Mouse (Mus musculus): Measurements from ENCODE around the gene Hlf.
A peak's percentile ranks its signal among the peaks of the same experiment; 100 is the strongest.

The Hlf gene

DNA sequence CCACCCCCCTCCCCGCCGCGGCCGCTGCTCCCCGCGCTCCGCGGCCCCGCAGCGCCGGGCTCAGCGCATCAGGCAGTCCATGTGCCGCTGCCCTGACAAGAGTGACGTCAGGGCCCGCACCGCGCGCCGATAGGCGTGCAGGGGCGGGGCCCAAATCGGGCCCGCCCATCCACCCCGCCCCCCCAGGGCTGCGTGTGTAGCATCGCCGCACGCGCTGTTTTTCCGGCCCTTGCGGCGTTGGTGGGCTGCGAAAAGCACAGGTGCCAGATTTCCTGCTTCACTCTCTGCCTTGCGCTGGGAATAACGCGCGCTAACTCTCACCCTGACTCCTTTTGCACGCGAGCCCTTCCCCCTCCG lies at the start of gene Hlf:
Hlf (minus strand) TSS at position 79 of the 357 bp plus-strand sequence.
- peak; percentile 74 to 75 for DNase-seq

DNA sequence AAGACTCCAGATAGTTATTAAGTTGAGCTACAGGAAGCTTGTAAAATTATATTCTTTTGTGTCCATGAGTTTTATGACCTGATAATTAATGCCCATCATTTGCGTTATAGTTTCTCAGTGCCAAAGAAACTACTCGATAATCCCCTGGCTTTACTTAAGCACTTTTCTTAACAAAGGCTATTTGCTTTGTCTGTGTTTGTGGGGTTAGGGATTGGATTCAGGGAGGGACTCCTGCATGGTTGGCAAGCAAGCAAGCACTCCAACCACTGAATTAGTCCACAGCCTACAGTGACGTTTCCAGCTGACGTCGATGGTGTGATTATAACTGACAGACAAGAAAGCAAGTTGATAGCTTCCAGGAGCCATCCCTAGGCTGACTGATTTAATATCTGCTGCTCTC lies 48.1 kb upstream of the Hlf start:
- no peak for DNase-seq

DNA sequence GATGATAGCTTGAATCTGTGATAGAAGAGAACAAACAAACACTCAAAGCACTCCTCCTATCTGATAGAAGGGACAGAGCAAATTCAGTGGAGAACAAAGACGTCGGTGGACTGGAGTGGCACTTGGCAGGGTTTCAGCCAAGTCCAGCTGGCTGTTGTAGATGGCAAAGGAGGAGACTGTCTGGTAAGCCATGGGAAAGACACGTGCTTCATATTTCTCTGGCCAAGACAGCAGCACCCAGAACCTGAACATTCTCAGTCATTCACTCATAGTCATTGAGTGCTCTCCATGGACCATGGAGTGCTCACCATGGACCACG lies 34.5 kb upstream of the Hlf start:
- no peak for DNase-seq

DNA sequence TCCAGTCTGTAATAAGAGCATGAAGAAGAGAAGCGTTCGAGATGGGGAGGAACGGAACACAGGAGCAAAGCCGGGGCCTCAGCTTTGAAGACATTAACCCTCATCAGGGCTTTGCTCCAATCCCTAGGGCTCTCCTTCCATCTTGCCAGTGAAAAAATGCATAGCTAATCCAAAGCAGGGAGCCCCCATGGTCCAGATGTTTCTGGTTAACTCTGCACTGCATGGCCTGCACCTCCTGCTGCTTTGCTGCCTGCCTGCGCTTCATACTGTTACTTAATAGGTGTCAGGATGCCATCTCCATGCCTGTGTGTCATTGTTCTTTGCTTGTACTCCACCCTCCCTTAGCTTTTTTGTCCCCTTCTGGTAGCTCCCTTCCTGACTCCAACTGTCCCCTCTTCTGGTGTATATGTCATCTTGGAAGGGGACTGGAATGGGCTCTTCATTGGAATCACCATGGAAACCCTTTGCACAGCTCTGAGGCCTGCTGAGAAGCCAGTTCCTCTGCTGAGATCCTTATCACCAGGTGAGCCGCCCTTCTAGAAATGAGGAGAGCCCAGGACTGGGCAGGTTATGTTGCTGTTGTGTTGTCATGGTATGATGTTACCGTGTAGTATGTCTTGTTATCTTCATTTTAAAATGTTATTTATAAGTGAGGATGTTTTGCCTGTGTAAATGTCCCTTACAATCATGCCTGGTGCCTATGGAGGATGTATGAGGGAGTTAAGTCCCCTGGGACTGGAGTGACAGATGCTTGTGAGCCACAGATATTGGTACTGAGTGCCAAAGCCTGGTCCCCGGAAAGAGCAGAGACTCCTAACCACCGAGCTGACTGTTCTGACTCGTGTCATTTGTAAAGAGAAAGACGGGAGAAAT lies 33.9 kb upstream of the Hlf start:
- no peak for DNase-seq

DNA sequence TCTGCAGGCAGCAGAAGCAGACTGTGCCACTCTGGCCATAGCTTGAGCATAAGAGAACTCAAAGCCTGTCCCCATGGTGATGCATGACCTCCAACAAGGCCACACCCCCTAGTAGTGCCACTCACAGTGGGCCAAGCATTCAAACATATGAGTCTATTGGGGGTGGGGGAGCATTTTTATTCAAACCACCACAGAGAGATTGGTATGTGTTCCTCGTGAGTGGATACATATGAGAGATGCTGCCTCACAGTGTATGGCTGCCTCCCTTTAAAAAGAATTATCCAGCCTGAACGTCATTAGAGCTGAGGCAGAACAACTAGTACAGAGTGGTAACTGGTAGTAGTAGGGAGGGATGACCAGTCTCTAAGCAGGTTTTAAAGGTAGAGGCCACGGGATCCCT lies 33.2 kb upstream of the Hlf start:
- no peak for DNase-seq

DNA sequence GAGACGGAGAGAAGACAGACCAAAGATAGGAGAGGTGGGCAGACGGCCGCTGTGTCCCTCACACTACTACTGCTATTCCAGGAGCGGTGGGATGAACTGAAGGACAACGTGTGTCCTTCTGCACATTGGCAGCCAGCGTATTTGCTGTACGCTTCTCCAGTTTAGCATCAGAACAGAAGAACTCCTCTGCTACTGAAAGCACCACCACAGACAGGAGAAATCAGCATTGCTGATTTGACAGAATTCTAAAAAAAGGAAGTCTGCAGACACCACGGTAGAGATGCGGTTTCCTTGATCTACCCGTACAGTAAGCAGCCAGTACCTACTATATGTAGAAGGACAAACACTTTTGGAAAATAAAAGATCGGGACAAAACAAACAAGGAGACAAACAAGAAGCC lies 29.0 kb upstream of the Hlf start:
- no peak for DNase-seq

DNA sequence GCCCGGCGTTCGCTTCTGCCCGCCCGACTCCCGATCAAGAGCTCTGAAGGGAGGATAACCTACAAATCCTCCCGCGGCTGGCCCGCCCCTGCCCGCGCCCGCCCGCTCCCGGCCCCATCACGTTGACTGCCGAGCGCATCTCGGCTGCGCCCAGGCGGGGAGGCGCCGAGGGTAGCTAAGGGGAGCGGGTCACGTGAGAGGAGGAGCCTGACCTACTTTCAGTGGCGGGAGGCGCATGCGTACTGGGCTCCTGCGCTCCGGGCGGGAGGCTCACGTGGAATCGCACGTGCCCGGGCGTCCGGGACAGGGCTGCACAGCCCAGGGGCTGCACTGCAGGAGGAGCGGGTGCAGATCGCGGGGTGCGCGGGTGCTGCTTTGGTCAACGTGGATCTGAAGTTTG lies 27.2 kb upstream of the Hlf start:
- DNase-seq = peak; percentile 31 to 33

DNA sequence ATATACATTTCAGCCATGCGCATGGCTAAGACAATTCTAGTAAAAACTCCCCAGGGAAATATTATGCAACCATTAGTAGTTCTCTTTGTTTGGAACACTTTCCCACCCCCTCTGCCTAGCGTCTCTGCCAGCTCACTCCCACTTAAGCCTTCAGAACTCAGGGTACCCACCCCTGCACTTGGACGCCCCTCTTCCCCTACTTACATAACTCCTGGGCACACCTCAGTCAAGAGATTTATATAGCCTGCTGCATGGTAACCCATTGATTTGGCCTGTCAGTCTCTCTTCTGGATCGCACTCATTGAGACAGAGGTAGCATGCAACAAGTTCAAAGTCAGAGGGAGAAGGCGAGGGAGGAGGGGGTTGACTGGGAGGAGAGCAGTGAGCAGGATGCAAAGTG lies 26.3 kb upstream of the Hlf start:
- DNase-seq = no peak

DNA sequence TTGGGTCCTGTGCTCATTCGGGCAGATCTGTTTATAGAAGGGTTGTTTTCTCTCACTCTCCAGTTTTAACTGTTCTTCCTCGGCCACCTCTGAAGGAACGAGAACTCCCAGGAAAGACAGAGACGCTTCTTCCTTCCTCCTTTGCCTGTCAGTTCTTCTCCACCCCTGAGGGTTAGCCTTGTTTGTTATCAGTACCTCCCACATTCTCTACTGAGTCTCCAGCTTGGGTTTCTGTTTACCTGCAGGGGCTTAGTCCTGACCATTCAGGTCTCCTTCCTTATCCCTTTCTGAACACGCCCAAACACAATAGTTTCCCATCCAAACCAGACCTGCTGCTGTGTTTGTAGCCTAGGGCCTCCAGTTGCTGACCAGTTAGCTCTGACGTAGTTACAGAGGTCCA lies 8.2 kb upstream of the Hlf start:
- DNase-seq = no peak

DNA sequence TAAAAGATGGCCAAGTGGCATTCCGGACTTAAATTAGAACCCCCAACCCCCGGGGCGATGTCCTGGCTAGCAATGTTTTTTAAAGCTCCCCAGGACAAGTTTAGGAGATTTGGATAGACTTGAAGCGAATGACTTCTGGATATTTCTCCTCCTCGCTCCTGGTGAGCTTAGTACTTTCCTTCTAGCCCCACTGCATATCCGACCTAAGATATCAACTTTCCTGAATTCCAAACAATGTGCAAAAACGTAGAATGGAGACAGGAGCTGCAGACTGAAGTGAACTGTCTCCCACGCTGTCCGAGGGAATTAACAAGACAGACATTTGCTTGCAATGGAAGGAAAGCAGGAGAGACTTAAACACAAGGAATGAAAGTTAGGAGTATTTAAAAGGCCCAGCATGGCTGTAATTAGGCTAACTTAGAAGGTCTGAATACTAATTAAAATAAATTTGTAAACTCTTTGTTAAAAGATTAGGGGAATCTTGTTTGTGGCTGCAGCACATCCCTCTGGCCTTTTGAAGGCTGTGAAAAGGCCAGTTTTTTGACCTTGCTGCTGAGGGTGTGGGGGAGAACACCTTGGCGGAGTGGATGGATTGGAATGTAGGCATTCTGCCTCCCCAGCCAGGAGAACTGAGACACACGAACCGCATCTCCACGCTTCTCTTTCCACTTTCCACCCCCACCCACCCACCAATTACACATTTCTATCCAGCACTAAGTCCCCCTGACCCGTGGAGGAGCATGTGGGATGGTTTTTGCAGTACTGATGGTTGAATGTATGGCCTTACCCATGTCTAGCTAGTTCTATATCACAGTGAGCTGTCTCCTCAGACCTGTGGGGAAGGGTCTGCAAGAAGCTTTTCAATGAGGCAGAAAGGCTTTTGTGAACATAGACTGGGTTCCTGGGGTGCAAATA lies 833 bp upstream of the Hlf start:
- no peak for DNase-seq

DNA sequence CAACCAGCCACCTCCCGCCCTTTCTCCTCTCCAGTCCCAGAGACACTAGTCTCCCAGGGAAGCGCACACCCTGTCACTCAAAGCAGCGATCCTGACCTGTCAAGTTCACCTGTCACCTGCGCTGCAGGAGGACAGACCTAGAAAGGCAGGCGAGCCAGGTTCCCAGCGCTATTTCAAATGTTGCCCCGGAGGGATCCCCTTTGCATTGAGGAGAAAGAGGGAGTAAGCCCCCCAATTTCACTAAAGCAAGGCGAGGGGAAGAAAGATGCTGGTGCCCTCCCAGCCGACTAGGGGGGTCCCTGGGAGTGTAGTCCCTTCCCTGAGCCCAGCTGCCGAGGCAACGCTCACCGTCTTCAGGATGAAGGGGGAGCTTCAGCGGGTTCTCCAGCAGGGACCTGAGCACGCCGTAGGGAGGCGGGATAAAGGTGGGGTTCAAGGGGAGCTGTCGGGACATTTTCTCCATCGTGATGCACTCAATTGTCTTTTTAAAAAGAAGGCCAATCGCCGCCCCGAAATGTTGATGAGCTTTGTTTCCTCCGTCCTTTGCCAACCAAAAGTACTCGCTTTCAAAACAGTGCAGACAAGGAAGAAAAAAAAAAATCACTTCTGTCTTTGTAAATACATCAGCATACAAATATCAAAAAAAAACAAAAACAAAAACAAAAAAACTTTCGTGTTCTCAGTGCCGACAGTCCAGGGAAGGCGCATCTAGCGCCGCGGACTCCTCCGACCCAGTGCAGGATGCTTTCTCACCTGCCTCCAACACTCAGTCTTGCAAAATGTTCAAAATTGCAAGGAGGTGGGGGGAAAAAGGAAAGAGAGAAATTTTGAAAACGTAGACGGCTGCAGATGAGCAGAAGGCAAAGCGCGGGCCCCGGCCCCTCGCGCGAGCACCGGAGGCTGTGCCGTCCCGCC lies 536 bp downstream of the Hlf start:
- peak; percentile 7 to 16 for DNase-seq

DNA sequence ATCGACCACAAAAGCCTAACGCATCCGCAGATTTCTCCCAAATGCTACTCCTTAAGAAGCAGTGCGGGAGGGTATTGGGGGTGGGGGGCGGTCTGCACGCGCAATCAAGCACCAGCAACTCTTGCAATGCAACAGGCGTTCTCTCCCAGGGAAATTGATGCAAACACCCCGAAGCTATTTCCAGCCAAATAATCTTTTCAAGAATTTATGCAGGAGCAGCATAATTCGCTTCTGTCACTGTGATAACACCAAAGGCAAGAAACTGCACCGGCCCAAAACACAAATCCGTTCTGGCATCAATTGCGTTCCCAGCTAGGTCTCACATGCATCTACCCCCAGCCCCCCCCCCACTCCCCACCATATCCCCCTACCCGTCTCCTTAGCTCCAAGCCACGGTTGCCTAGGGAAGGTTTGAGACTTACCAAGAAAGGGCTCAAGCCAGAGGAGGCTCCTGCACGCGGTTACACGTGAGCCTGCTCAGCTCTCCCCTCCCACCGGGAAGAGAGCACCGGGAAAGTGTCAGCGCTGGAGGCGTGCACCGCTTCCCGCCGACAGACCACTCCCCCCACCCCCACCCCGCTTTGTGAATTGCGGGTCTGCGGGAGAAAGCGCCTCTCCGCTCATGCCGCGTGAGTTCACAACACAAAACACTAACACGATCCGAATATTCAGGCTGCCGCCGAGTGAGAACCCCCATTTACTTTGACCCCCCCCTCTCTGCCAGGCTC lies 1.4 kb downstream of the Hlf start:
- peak in 1 of 2 experiments; percentile 6 for DNase-seq

DNA sequence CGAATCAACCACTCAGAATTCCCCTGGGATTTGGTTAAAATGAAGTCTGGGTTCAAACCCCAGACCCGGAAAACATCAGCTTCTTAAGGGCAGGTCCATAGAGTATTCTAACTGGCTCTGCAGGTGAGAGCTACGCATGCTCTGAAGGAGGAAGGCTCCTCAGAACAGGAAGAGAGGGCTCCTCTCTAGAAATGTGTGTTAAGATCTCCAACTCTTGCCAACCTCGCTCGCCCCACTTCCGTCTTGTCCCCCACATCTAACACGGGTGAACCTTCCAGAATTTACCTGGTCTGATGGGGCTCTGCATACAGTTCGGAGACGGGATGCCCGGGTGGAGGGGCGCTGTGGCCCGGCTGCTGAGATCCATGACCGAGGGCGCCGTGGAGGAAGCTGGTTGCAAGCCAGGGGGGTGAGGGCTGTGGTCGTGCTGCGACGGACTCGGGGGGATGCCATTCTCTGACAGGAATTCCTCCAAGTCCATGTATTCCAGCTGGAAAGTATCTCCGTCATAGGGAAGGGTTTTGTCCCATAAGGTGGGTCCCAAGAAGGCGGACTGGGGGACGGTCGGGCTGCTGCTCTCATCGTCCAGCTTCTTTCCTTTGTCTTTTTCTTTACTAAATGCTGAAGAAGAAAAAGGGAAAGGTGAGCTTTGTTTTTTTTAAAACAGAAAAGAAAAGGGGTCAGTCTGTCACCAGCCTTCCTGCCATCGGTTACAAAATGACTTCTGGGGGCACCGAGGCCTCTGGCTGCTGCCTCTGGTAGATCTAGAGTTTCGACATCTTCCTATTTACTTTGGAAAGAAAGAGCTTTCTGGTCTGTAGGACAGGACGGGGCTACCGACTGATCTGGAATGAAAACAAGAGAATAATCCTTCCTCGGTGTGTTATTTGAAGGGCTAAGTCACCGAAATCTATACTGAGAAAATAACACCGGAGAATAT lies 2.9 kb downstream of the Hlf start:
- DNase-seq = peak; percentile 15 to 18

DNA sequence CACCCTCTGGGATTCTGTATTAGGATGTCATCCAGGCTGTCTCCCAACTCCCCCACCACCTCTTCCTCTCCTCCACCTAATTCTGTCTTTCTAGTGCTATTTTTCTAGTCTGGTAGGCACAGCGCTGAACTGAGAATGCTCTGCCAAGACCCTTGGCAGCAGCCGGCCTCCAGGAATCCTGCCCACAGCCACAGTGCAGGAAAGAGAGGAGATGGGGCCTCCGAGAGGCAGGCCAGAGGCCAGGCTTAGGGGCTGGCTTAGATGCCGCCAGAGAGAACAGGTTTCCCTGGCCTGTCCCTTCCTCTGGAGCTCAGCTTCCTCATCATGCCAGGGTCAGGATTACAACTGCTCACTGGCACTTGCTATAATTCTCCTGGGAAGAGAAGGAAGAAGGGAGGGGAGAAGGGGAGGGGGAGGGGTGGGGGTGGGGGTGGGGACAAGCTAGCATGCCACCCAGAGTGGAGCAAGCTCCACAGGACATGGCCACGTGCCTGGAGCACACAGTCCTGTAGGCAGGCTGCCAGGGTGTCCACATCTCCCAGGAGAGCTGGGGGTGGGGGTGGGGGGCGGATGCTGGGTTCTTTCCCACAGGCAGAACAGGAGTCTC lies 8.6 kb downstream of the Hlf start:
- DNase-seq = no peak

DNA sequence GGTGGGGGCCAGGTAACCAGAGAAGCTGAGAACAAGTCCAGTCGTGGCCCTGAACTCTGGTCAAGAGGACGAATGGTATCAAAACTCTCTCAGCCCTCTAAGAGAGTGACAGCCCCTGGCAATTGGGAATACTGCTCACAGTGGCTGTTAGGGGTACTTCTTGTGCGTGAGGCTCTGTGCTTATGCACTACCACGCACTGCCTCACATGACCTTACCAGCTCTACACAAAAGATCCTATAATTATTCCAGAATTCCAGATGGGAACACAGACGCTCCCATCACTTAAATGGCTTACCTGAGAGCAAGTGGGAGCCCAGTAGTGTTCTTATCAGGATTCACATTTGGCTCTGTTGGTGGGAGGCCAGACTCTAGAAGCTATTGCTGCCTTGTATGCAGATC lies 9.6 kb downstream of the Hlf start:
- DNase-seq = no peak

DNA sequence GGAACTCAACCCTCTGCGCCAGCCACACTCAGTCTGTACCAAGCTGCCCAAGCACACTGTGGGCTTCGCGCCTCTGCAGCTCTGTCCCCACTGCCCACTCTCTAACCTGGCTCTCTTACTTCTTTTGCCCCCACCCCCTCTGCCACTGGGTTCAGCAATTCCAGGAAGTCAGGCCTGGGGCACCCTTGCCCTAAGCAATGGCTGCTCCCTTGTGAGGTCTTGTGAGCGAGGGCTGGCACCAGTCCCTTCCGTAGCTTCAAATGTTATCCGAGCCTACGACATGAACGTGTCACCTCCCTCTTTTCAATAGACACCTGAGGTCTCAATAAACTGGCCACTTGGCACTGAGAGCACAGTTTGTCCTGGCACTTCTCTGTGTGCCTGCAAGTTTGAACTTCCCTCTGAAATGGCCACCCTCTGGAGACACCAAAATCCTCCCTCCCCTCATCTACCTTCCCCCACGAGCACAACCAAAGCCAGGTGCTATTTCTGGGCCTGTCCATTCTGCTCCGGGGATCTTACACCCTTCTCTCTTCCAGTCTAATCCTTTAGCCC lies 10.5 kb downstream of the Hlf start:
- DNase-seq = no peak

DNA sequence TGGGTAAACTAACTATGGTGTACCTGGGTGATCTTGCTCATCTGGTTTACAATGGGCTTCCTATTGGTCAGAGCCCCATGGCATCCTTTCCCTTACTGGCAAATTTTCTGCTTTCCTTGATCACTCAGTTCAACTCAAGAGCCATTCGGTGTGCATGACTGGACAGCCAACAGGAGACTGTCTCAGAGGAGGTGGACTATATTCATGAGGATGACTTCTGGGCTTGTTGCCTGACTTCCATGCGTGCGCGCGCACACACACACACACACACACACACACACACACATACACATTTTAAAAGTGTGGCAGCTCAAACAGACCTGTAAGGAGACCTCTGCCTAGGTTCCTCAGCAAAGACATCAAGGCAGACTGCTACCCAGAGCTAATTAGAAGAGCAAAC lies 12.7 kb downstream of the Hlf start:
- no peak for DNase-seq

DNA sequence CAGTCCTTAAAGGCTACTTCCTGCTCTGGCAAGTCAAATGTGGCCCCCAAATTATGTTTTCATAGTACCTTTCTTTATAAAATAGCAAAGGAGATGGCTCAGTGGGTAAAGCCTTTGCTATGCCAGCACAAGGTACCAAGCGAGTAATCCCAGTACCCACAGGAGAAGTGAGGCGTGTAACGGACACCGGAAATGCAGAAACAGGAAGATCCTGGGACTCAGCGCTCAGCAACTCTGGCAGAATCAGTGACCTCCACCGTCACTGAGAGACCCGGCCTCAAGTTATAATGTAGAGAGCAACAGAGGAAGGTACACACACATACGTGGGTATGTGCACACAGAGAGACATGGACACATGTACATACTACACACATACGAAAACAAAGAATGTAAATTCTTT lies 14.3 kb downstream of the Hlf start:
- no peak for DNase-seq

DNA sequence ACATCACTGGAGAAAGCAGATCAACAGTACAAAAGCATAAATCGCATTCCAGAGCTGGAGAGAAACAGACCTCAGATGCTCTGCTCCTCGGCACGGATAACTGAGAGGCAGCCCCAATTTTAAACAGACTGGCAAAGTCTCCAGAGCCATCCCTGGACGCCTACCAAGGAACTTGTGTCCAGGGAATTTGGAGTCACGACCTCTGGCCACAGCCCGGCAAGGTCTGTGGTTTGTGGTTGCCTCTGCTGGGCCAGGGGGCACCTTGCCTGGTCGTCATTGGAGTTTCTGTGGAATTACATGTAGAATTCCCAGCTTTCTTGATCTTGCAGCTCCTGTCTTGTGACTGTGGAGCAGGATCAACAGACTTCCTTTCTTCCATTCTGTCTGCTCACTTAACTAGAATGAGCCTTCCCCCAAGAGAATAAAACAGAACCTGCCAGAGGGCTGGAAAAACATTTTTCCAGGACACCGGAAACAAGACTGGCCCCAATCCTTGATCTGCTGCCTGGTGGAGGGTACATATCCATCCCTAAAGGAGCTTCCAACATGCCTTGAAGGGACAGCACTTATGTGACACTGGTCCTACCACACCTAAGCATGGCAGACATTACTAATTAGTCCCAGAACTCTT lies 19.1 kb downstream of the Hlf start:
- no peak for DNase-seq

DNA sequence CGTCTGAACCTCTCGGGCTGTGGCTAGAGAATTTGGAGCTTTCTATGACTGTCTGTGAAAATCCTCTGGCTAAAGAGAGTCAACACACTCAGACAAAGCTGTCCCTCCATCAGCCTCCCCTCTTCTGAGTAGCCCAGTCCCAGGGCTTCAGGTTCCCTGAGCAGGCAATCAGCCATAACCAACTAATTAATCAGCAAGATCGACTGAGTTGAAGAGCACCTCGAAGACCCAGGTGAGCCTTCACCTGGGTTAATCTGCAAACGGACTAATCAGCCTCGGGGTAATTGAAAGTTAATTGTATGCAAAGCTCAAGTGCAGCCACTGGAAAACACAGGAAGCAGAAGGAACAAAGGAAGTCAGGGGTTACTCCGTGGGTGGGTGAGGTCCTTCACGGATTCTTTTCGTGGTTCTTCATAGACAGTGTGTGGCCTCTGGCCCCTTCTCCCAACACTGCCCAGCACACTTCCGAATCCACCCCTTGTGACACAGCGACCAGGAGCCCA lies 19.9 kb downstream of the Hlf start:
- DNase-seq = no peak

All from B cell, adult 2 months (primary cell).